Mouse (Mus musculus): ENCODE data around the gene Scarf1. TPM values are rescaled to one million over a fixed set of nuclear protein-coding genes. Genes with fewer than 3 reads are reported as not detected.

Gene Scarf1
- total and polyA plus RNA-seq, 2 experiments from 2014 or later = 10.0 to 20.2 TPM

- Histone ChIP-seq H3K4me2 (ENCODE audit: low read depth, low read length) (no peak overlapping the region), H3K36me3 (replicated peaks; ENCODE audit: control insufficient read depth, insufficient read depth, low read length) (no peaks in the 10 kb centered on the region), H3K4me1 (ENCODE audit: control insufficient read depth, insufficient read depth) (peaks cover 9% of the 10 kb centered on the region), H3K27ac (ENCODE audit: low read depth) (no peak overlapping the region), H3K9me3 (replicated peaks; ENCODE audit: control insufficient read depth, low read length) (no peaks in the 10 kb centered on the region), H3K4me3 (ENCODE audit: low read depth, low read length) (no peak overlapping the region), H3K9ac (replicated peaks; ENCODE audit: low read depth, low read length) (no peak overlapping the region), H3K27me3 (ENCODE audit: control insufficient read depth, insufficient read depth, low read length) (no peaks in the 10 kb centered on the region)
- ATAC-seq (ENCODE audit: insufficient read depth, low read depth) (no peak), DNase-seq (ENCODE audit: low spot score) (no peak)
- WGBS = 93% methylated on average over 6 of the region's 6 CpGs
- TF ChIP-seq CTCF (IDR thresholded peaks at IDR 0.05; ENCODE audit: low read depth) (no peak), EP300 (IDR thresholded peaks at IDR 0.05; ENCODE audit: low read depth) (no peak)
These were observed 43.8 kb downstream of the Scarf1 start for GRCm38 (mm10) chr11:75557142-75557541.

DNA sequence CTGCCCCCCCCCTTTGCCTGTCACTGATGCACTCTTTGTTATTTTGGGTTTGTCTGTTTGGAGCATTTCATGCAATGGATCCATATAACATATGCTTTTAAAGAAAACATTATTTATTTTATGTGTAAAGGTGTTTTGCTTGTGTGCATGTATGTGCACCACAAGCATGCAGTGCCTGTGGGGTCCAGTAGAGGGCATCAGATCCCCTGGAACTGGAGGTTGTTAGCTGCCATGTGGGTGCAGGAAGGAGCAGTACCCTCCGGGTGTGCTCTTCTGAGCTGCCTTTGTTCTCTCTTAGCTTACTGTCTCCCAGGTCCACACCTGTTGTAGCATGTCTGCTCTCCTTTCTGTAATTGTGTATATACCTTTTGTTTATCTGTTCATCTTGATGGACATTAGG, 44.8 kb downstream of the Scarf1 start:
- H3K27me3 ChIP-seq (ENCODE audit: control insufficient read depth, insufficient read depth, low read length) = no peaks in the 10 kb centered on the region
- ATAC-seq (ENCODE audit: insufficient read depth, low read depth) = no peak
- no peak for DNase-seq (ENCODE audit: low spot score)
- no peaks in the 10 kb centered on the region for H3K4me1 ChIP-seq (ENCODE audit: control insufficient read depth, insufficient read depth)
- no peak overlapping the region for H3K27ac ChIP-seq (ENCODE audit: low read depth)
- no peaks in the 10 kb centered on the region for H3K36me3 ChIP-seq (replicated peaks; ENCODE audit: control insufficient read depth, insufficient read depth, low read length)
- H3K9ac ChIP-seq (replicated peaks; ENCODE audit: low read depth, low read length) = no peak overlapping the region
- no peaks in the 10 kb centered on the region for H3K9me3 ChIP-seq (replicated peaks; ENCODE audit: control insufficient read depth, low read length)
- WGBS = 76% methylated on average over 1 of the region's 1 CpGs
- no peak overlapping the region for H3K4me2 ChIP-seq (ENCODE audit: low read depth, low read length)
- no peak overlapping the region for H3K4me3 ChIP-seq (ENCODE audit: low read depth, low read length)
- TF ChIP-seq EP300 (IDR thresholded peaks at IDR 0.05; ENCODE audit: low read depth) = no peak
- peak; percentile 12; the same call in 1 of the 2 replicates for TF ChIP-seq CTCF (IDR thresholded peaks at IDR 0.05; ENCODE audit: low read depth)

GRCm38 (mm10) chr11:75559870-75560504, 46.6 kb downstream of the Scarf1 start:
- 0 out of 2 replicates have a peak, but pooled peaks cover 8% of the 10 kb centered on the region for H3K4me1 ChIP-seq (ENCODE audit: control insufficient read depth, insufficient read depth)
- no peak overlapping the region for H3K4me3 ChIP-seq (ENCODE audit: low read depth, low read length)
- H3K4me2 ChIP-seq (ENCODE audit: low read depth, low read length) = no peak overlapping the region
- no peaks in the 10 kb centered on the region for H3K27me3 ChIP-seq (ENCODE audit: control insufficient read depth, insufficient read depth, low read length)
- peak overlapping the region; percentile 31; the same call in 1 of the 2 replicates for H3K27ac ChIP-seq (ENCODE audit: low read depth)
- H3K9me3 ChIP-seq (replicated peaks; ENCODE audit: control insufficient read depth, low read length) = no peaks in the 10 kb centered on the region
- H3K36me3 ChIP-seq (replicated peaks; ENCODE audit: control insufficient read depth, insufficient read depth, low read length) = no peaks in the 10 kb centered on the region
- TF ChIP-seq CTCF (IDR thresholded peaks at IDR 0.05; ENCODE audit: low read depth) (no peak), EP300 (IDR thresholded peaks at IDR 0.05; ENCODE audit: low read depth) (no peak)
- WGBS = 86% methylated on average over 8 of the region's 8 CpGs
- DNase-seq (ENCODE audit: low spot score) (no peak), ATAC-seq (ENCODE audit: insufficient read depth, low read depth) (no peak)
- no peak overlapping the region for H3K9ac ChIP-seq (replicated peaks; ENCODE audit: low read depth, low read length)

DNA sequence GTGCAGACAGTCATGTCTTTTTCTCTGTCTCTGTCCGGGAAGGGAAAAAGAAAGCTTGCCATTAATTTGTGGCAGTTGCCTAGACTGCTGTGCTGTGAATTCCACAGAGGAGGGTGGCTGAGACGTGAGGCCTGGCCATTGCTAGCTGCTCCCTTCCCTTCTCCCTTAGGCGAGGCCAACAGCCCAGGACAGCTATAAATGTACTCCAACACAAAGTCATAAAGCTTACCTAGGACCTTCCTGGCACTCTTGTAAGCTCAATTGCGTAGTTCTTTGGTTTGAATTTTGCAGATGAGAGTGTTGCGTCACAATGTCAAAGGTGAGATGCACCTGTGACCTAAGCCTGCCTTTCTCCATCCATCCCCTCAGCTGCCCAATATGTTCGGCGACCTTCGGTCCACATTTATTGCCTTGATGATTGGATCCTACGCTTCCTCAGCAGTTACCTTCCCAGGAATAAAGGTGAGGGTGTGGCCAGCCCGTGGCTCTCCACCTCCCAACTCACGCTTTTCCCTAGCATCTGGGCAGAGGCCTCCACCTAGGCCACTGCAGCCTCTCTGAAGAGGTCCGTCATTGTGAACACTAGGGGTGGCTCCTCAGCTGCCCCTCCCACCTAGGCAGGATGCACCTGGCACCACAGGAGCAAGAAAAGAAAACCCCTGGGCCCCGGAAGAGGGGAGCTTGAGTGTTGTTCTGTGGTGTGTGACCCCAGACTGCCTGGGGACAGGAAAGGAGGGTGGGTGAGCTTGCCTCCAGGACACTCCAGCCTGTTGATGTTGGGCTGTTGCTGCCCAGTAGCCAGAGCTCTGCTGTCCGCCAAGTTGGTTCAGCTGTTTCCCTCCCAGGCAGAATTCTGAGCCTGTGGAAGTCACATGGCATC, 47.4 kb downstream of the Scarf1 start:
- H3K27ac ChIP-seq (ENCODE audit: low read depth) = peak overlapping the region; percentile 31; the same call in 1 of the 2 replicates
- H3K9ac ChIP-seq (replicated peaks; ENCODE audit: low read depth, low read length) = no peak overlapping the region
- TF ChIP-seq CTCF (IDR thresholded peaks at IDR 0.05; ENCODE audit: low read depth) (no peak), EP300 (IDR thresholded peaks at IDR 0.05; ENCODE audit: low read depth) (no peak)
- H3K4me3 ChIP-seq (ENCODE audit: low read depth, low read length) = no peak overlapping the region
- H3K27me3 ChIP-seq (ENCODE audit: control insufficient read depth, insufficient read depth, low read length) = no peaks in the 10 kb centered on the region
- no peaks in the 10 kb centered on the region for H3K36me3 ChIP-seq (replicated peaks; ENCODE audit: control insufficient read depth, insufficient read depth, low read length)
- no peaks in the 10 kb centered on the region for H3K9me3 ChIP-seq (replicated peaks; ENCODE audit: control insufficient read depth, low read length)
- 78% methylated on average over 14 of the region's 14 CpGs for WGBS
- H3K4me1 ChIP-seq (ENCODE audit: control insufficient read depth, insufficient read depth) = 0 out of 2 replicates have a peak, but pooled peaks cover 8% of the 10 kb centered on the region
- no peak for DNase-seq (ENCODE audit: low spot score)
- ATAC-seq (ENCODE audit: insufficient read depth, low read depth) = no peak
- H3K4me2 ChIP-seq (ENCODE audit: low read depth, low read length) = no peak overlapping the region

GRCm38 (mm10) chr11:75561410-75561791, 48.1 kb downstream of the Scarf1 start:
- 84% methylated on average over 5 of the region's 5 CpGs for WGBS
- TF ChIP-seq CTCF (IDR thresholded peaks at IDR 0.05; ENCODE audit: low read depth) (no peak), EP300 (IDR thresholded peaks at IDR 0.05; ENCODE audit: low read depth) (no peak)
- no peak overlapping the region for H3K4me2 ChIP-seq (ENCODE audit: low read depth, low read length)
- no peaks in the 10 kb centered on the region for H3K9me3 ChIP-seq (replicated peaks; ENCODE audit: control insufficient read depth, low read length)
- DNase-seq (ENCODE audit: low spot score) (no peak), ATAC-seq (ENCODE audit: insufficient read depth, low read depth) (no peak)
- no peak overlapping the region for H3K9ac ChIP-seq (replicated peaks; ENCODE audit: low read depth, low read length)
- H3K4me1 ChIP-seq (ENCODE audit: control insufficient read depth, insufficient read depth) = peaks cover 8% of the 10 kb centered on the region; the same call in 1 of the 2 replicates
- H3K36me3 ChIP-seq (replicated peaks; ENCODE audit: control insufficient read depth, insufficient read depth, low read length) = no peaks in the 10 kb centered on the region
- H3K27ac ChIP-seq (ENCODE audit: low read depth) = no peak overlapping the region; the same call in 1 of the 2 replicates
- H3K4me3 ChIP-seq (ENCODE audit: low read depth, low read length) = no peak overlapping the region
- H3K27me3 ChIP-seq (ENCODE audit: control insufficient read depth, insufficient read depth, low read length) = no peaks in the 10 kb centered on the region

Data from heart, postnatal 0 days (tissue).